In genomic region chr5:105410521-105411293, GRCm38 (mm10) we compare ENCODE assay signal across 16 mouse cellular contexts. TPM values are rescaled to one million over a fixed set of nuclear protein-coding genes. Genes with fewer than 3 reads are reported as not detected.
DNase-seq lines count a peak whose midpoint lies in the region; ATAC-seq and TF ChIP-seq lines count a peak whose summit lies in the region.
"Had no signal": no experiment of that assay in that cellular context is flagged by ENCODE, and none has a peak within 500 bp of the region (broad histone marks: within the 10 kb centered on the region; RNA-seq: fewer than 3 reads in every experiment).

No protein-coding gene starts in this region.

- TF ChIP-seq CTCF in MEL (IDR thresholded peaks at IDR 0.05 in 2 of 3, conservative IDR thresholded peaks at IDR 0.05 in 1 of 3; ENCODE audit: control insufficient read depth in 1 of 3, insufficient read depth in 1 of 3, low read depth in 2 of 3, low read length in 3 of 3, poor library complexity in 1 of 3, severe bottlenecking in 1 of 3) = no peak

- 0 out of 4 replicates have a peak, but pooled peaks of 1 of the 2 experiments have one; percentile 23 for TF ChIP-seq POLR2A in MEL (IDR thresholded peaks at IDR 0.05; ENCODE audit: control insufficient read depth in 1 of 2, insufficient read depth in 1 of 2, low read depth in 1 of 2, low read length in 2 of 2, poor library complexity in 1 of 2)

- H3K4me2 ChIP-seq in hindbrain, embryonic 13.5 days = no peak overlapping the region
- H3K4me2 ChIP-seq in liver, embryonic 13.5 days = peak overlapping the region; percentile 65

- 61% methylated on average over 6 of the region's 6 CpGs for WGBS in hindbrain, embryonic 10.5 days
- 68% methylated on average over 6 of the region's 6 CpGs for WGBS in hindbrain, embryonic 13.5 days
- WGBS in liver, embryonic 13.5 days (ENCODE audit: insufficient replicate concordance) = 57% methylated on average over 6 of the region's 6 CpGs

- H3K4me3 ChIP-seq in hindbrain, embryonic 10.5 days = no peak overlapping the region
- H3K4me3 ChIP-seq in hindbrain, embryonic 13.5 days = no peak overlapping the region
- H3K4me3 ChIP-seq in MEL (ENCODE audit: control insufficient read depth in 1 of 2, insufficient read depth in 1 of 2, low read depth in 2 of 2, low read length in 2 of 2) = no peak overlapping the region
- H3K4me3 ChIP-seq in liver, embryonic 13.5 days (replicated peaks) = peak overlapping the region; percentile 55

- ATAC-seq in hindbrain, embryonic 13.5 days (ENCODE audit: low FRiP score) = no peak
- ATAC-seq in liver, embryonic 13.5 days (ENCODE audit: low read depth) = peak; percentile 76
- ATAC-seq: activated CD4-positive, CD25-positive, alpha-beta regulatory T cell, adult 4 months; forebrain, embryonic 16.5 days; intestine, postnatal 0 days had no signal

- DNase-seq in hindbrain, embryonic 10.5 days (ENCODE audit: low spot score) = no peak
- peak; percentile 78 for DNase-seq in MEL (ENCODE audit: low read depth, low spot score)
- peak; percentile 88 for DNase-seq in c-Kit-positive CD71-positive TER-119-negative erythroid progenitor cells, embryonic 14.5 days (ENCODE audit: low read depth)
- peak; percentile 73 for DNase-seq in liver, embryonic 13.5 days
- DNase-seq in ovary, postnatal 36 days (ENCODE audit: low spot score) = no peak
- no peak for DNase-seq in layer of hippocampus, postnatal 25 days (ENCODE audit: extremely low spot score in 1 of 2, low spot score in 1 of 2)
- DNase-seq in cerebellum, postnatal 14 days = no peak
- DNase-seq: cerebellum, adult 2 months; kidney, postnatal 10 days; lung, adult 18-20 months; lung, postnatal 4 days; right cerebral cortex, adult 18-20 months had no signal

- no peak for TF ChIP-seq RAD21 in MEL (IDR thresholded peaks at IDR 0.05; ENCODE audit: low read depth, low read length)

- 0 out of 2 replicates have a peak, but pooled peaks cover 5% of the 10 kb centered on the region for H3K27me3 ChIP-seq in hindbrain, embryonic 10.5 days (ENCODE audit: insufficient read depth, poor library complexity, severe bottlenecking)
- no peaks in the 10 kb centered on the region for H3K27me3 ChIP-seq in hindbrain, embryonic 13.5 days
- no peaks in the 10 kb centered on the region for H3K27me3 ChIP-seq in MEL (ENCODE audit: control insufficient read depth in 1 of 2, insufficient read depth in 2 of 2, low read length in 2 of 2)
- H3K27me3 ChIP-seq in liver, embryonic 13.5 days = no peaks in the 10 kb centered on the region

- H3K9ac ChIP-seq in hindbrain, embryonic 13.5 days = no peak overlapping the region
- no peak overlapping the region for H3K9ac ChIP-seq in MEL (ENCODE audit: control insufficient read depth, low read depth, low read length, poor library complexity, severe bottlenecking)
- peak overlapping the region; percentile 72 for H3K9ac ChIP-seq in liver, embryonic 13.5 days

- no peaks in the 10 kb centered on the region for H3K36me3 ChIP-seq in hindbrain, embryonic 10.5 days
- H3K36me3 ChIP-seq in hindbrain, embryonic 13.5 days = no peaks in the 10 kb centered on the region
- H3K36me3 ChIP-seq in MEL (ENCODE audit: control insufficient read depth in 1 of 2, insufficient read depth in 2 of 2, low read length in 2 of 2) = peaks cover 0 to 30% of the 10 kb centered on the region in 2 experiments; a peak in 2 of 4 replicates
- H3K36me3 ChIP-seq in liver, embryonic 13.5 days = 0 out of 2 replicates have a peak, but pooled peaks cover 4% of the 10 kb centered on the region

- TF ChIP-seq EP300 in MEL (IDR thresholded peaks at IDR 0.05; ENCODE audit: low read depth in 1 of 2, low read length in 2 of 2) = peak in 1 of 2 experiments; percentile 71; a peak in 2 of 4 replicates

- H3K79me2 ChIP-seq in MEL (ENCODE audit: control insufficient read depth, insufficient read depth, low read length, poor library complexity) = peaks cover 4% of the 10 kb centered on the region

- H3K27ac ChIP-seq in hindbrain, embryonic 10.5 days = peak overlapping the region; percentile 56; the same call in 1 of the 2 replicates
- H3K27ac ChIP-seq in hindbrain, embryonic 13.5 days = no peak overlapping the region
- H3K27ac ChIP-seq in MEL (ENCODE audit: control insufficient read depth, low read depth, low read length) = peak overlapping the region; percentile 40; the same call in 1 of the 2 replicates
- H3K27ac ChIP-seq in liver, embryonic 13.5 days = peak overlapping the region; percentile 92

- no peaks in the 10 kb centered on the region for H3K9me3 ChIP-seq in hindbrain, embryonic 10.5 days
- H3K9me3 ChIP-seq in hindbrain, embryonic 13.5 days = no peaks in the 10 kb centered on the region
- no peaks in the 10 kb centered on the region for H3K9me3 ChIP-seq in MEL (replicated peaks; ENCODE audit: insufficient read depth, low read length)
- no peaks in the 10 kb centered on the region for H3K9me3 ChIP-seq in liver, embryonic 13.5 days (replicated peaks)

- H3K4me1 ChIP-seq in hindbrain, embryonic 10.5 days (replicated peaks) = peaks cover 9% of the 10 kb centered on the region
- H3K4me1 ChIP-seq in hindbrain, embryonic 13.5 days (replicated peaks) = peaks cover 9% of the 10 kb centered on the region; the same call in 1 of the 2 replicates
- H3K4me1 ChIP-seq in MEL (ENCODE audit: control insufficient read depth in 1 of 2, insufficient read depth in 2 of 2, low read length in 2 of 2) = peaks cover 16 to 38% of the 10 kb centered on the region in 2 experiments
- H3K4me1 ChIP-seq in liver, embryonic 13.5 days (replicated peaks) = peaks cover 63% of the 10 kb centered on the region

TF ChIP-seq in MEL, 35 proteins besides CTCF, POLR2A, EP300 and RAD21:
- TF ChIP-seq ETS1 (IDR thresholded peaks at IDR 0.05; ENCODE audit: low read depth, low read length) (peak; percentile 45; the same call in 1 of the 2 replicates), SIN3A (IDR thresholded peaks at IDR 0.05; ENCODE audit: low read length) (0 out of 2 replicates have a peak, but pooled peaks have one; percentile 18), KAT2A (conservative IDR thresholded peaks at IDR 0.05; ENCODE audit: low read depth, low read length) (no peak), SMC3 (IDR thresholded peaks at IDR 0.05; ENCODE audit: low read depth, low read length) (no peak), ZC3H11A (IDR thresholded peaks at IDR 0.05; ENCODE audit: low read depth, low read length) (no peak), TCF12 (IDR thresholded peaks at IDR 0.05; ENCODE audit: low read depth, low read length) (peak; percentile 58), TAL1 (IDR thresholded peaks at IDR 0.05; ENCODE audit: low read length) (peak; percentile 87), MYB (IDR thresholded peaks at IDR 0.05; ENCODE audit: low read depth, low read length) (no peak), GATA1 (IDR thresholded peaks at IDR 0.05; ENCODE audit: low read depth, low read length) (peak; percentile 64), CHD2 (IDR thresholded peaks at IDR 0.05; ENCODE audit: low read length) (no peak), RCOR1 (IDR thresholded peaks at IDR 0.05; ENCODE audit: low read depth, low read length) (no peak), TBP (IDR thresholded peaks at IDR 0.05; ENCODE audit: low read depth, low read length) (no peak), ZKSCAN1 (IDR thresholded peaks at IDR 0.05; ENCODE audit: low read depth, low read length) (no peak), UBTF (IDR thresholded peaks at IDR 0.05; ENCODE audit: borderline replicate concordance, insufficient read depth, low read depth, low read length) (no peak), GABPA (IDR thresholded peaks at IDR 0.05; ENCODE audit: low read depth, low read length) (no peak), MYC (IDR thresholded peaks at IDR 0.05; ENCODE audit: low read depth, low read length) (peak; percentile 54; the same call in 1 of the 2 replicates), MAX (IDR thresholded peaks at IDR 0.05; ENCODE audit: low read length) (peak; percentile 68; the same call in 1 of the 2 replicates)

RNA-seq across cellular contexts. Expression of gene Lrrc8b, which starts 4.9 kb away (rescaled TPM):
- polyA plus RNA-seq in hindbrain, embryonic 10.5 days (2016; fragmentation: Nextera tagmentation; extraction: Ambion mirVana) = 7.3 and 7.5 TPM in 2 replicates
- 13.4 and 13.7 TPM in 2 replicates for polyA plus RNA-seq in hindbrain, embryonic 13.5 days (2015; fragmentation: Nextera tagmentation; extraction: Ambion mirVana)
- 6.9 and 7.4 TPM in 2 replicates for total RNA-seq in MEL (2012; rRNA removed)
- polyA plus RNA-seq in MEL (2012; ENCODE audit: insufficient read depth in 1 of 2, insufficient read length in 2 of 2, low read depth in 1 of 2, low replicate concordance in 2 of 2, missing spikeins in 1 of 2) = 10 to 100 TPM in 1 of 2 experiments, not detected in 1; 14.0 TPM
- polyA plus RNA-seq in liver, embryonic 13.5 days (2015; fragmentation: Nextera tagmentation; extraction: Ambion mirVana) = 4.1 and 5.7 TPM in 2 replicates
- 10 to 100 TPM; 65.5 to 70.3 TPM for total RNA-seq in layer of hippocampus, postnatal 25 days (2021)

Comparison
In these comparisons a context has a peak if more than half of its experiments do, and no peak if none do; other contexts are left out.
1. DNase-seq: peak in MEL (single experiment), c-Kit-positive CD71-positive TER-119-negative erythroid progenitor cells, embryonic 14.5 days (single experiment) and liver, embryonic 13.5 days (single experiment); none in hindbrain, embryonic 10.5 days (single experiment), ovary, postnatal 36 days (single experiment), layer of hippocampus, postnatal 25 days (0 of 2) and cerebellum, postnatal 14 days (0 of 2).